Mouse (Mus musculus) v-Abl transformed pro-B cells (cell line): ENCODE measurements around the gene Plcg1.

Experiments used
- in situ Hi-C, 2 experiments: fragments of 400-800 bp; cut with MboI; formaldehyde crosslinking; loops; one replicate each; pipeline ENCODE4 v1.15.1; 2025; ENCODE audit not compliant: unreplicated experiment in 2 of 2

Plcg1 gene

GRCm38 (mm10) chr2:160731117-160731838, at the start of gene Plcg1:
TSS of gene Plcg1 (plus strand) at chr2:160731300.
- in situ Hi-C loops, result no loop called here

DNA sequence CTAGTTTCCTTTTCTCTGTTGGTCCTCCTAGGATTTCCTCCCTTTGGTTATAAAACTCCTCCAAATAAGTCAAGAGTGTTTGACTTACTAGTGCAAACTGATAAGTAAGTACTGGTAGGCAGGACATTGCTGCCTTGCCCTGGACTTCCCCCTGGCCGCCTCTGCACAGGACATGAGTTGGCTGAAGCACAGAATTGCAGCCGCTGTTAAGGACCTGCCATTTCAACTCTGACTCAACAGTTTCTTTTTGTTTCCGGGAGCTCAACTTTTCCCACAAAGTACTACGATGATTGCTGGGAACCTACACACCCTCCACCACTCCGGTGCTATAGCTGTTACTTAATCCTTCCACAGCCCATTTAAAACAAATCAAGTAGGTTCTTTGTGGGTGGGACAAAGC, 30.8 kb upstream of the Plcg1 start:
- in situ Hi-C loops, result loop anchor here in 1 of 2 experiments (25.0 kb wide), 1 partner anchor 1838 kb away; no protein-coding TSS in a partner anchor

- in situ Hi-C loops, result loop anchor here in 1 of 2 experiments (25.0 kb wide), 1 partner anchor 1839 kb away; no protein-coding TSS in a partner anchor
These were observed 29.5 kb upstream of the Plcg1 start for GRCm38 (mm10) chr2:160701603-160702002.

DNA sequence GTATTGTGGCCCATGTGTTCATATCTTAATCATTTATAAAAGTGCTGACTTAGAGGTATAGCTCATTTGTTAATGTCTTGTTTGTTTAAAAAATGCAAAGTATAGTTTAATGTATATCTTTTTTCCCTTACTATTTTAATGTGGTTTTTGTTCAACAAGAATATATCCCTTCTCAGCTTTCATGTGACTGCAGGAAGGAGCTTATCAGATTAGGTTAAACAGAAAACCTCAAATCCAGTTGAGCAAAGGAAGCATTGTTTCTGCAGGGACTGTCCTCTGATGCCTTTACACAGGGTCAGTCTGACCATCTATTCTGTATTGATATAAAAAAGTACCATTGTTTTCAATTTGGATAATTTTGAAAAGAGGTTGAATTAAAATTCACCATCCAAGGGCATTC, 28.3 kb upstream of the Plcg1 start:
- in situ Hi-C loops, result loop anchor here in 1 of 2 experiments (25.0 kb wide), 1 partner anchor 1841 kb away; no protein-coding TSS in a partner anchor

DNA sequence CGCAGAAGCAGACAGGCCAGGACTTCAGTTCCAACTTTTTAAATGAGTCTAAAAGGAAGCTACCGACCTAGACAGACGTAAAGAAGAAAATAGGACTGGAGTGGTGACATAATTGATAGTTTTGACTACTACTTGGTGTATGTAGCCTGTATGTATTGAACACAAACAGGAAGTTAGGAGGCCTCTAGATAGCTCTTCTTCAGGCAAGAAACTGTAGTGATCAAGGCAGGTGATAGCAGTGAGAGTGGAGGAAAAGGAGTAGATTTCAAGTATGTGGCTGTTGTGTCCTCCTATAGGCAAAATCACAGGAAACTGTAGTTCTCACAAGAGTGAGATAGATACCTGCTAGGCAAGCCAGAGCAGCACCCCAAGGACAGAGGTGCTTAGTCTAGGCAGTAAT, 23.4 kb upstream of the Plcg1 start:
- in situ Hi-C loops, result loop anchor here in 1 of 2 experiments (25.0 kb wide), 1 partner anchor 1845 kb away; no protein-coding TSS in a partner anchor

DNA sequence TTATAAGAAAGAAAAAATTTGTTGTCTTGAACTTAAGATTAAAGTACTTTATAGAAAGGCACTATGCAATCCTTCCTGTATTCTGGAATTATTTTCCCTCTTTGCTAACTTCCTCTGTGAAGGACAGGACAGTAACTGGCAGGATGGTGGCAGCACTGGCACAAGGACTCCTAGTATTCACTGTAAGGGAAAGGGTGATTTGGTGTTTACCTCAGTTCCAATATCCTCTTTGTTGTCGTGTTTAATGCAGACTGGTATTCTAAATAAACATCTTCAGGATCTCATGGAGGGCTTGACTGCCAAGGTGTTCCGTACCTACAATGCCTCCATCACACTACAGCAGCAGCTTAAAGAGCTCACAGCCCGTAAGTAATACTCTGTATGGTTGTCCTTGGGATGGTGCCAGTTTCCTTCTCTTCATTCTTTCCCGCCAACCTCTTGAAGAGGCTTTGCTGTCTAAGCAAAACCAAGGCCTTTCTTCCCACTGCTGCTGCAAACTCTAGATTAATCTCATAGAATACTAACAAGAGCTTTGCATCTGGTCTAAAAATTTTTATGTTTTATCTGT, 15.6 kb upstream of the Plcg1 start:
- in situ Hi-C loops, result loop anchor here (5.0 to 25.0 kb wide), 5 partner anchors 77 to 1853 kb away; partner anchors contain the start of gene Lpin3 (in 1 of the 2)

DNA sequence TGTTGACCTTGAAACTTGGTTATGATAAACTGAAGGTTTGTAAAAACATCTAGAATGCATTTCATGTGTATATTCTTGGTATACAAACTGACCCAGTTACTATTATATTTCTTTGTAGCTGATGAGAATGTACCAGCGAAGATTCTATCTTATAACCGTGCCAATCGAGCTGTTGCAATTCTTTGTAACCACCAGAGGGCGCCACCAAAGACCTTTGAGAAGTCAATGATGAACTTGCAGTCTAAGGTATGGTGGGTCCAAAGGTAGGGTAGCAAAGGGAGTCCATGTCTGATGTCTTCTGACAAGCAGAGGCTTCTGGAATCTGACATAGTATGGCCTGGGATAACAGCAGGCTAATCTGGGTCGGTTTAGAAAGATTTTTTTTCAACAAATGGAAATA, 13.8 kb upstream of the Plcg1 start:
- in situ Hi-C loops, result loop anchor here (5.0 to 25.0 kb wide), 5 partner anchors 75 to 1855 kb away; partner anchors contain the start of gene Lpin3 (in 1 of the 2)

GRCm38 (mm10) chr2:160718811-160719210, 12.3 kb upstream of the Plcg1 start:
- in situ Hi-C loops, result loop anchor here (5.0 to 25.0 kb wide), 5 partner anchors 73 to 1857 kb away; partner anchors contain the start of gene Lpin3 (in 1 of the 2)

DNA sequence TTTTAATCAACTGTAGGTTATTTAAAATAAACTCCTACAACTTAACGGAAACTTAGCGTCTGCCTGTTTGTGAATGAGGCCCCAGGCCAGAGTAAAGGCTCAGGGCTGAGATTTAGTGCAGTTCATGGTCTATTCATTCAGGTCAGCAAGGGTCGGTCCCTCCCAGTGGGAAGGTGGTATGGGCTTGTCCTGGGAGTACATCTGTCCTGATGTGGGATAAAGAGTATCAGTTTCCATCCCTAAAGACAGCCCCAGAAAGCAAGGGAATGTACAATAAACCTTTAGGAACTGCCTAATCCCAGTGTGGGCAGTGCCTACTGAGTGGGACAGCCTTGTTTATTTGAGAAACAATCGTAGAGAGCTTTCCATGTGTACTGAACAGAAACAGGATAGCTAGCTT, 8.4 kb upstream of the Plcg1 start:
- in situ Hi-C loops, result loop anchor here (10.0 to 25.0 kb wide), 2 partner anchors 72 to 1860 kb away; no protein-coding TSS in a partner anchor

- in situ Hi-C loops, result loop anchor here (10.0 to 25.0 kb wide), 2 partner anchors 71 to 1861 kb away; no protein-coding TSS in a partner anchor
These were observed 7.3 kb upstream of the Plcg1 start for GRCm38 (mm10) chr2:160723613-160724375.

GRCm38 (mm10) chr2:160724536-160724935, 6.6 kb upstream of the Plcg1 start:
- in situ Hi-C loops, result loop anchor here (10.0 to 25.0 kb wide), 2 partner anchors 70 to 1862 kb away; no protein-coding TSS in a partner anchor

GRCm38 (mm10) chr2:160725877-160726864, 4.9 kb upstream of the Plcg1 start:
- in situ Hi-C loops, result loop anchor here in 1 of 2 experiments (10.0 kb wide), 1 partner anchor 69 kb away; no protein-coding TSS in a partner anchor

GRCm38 (mm10) chr2:160728972-160729371, 2.1 kb upstream of the Plcg1 start:
- in situ Hi-C loops, result loop anchor here in 1 of 2 experiments (10.0 kb wide), 1 partner anchor 66 kb away; no protein-coding TSS in a partner anchor

DNA sequence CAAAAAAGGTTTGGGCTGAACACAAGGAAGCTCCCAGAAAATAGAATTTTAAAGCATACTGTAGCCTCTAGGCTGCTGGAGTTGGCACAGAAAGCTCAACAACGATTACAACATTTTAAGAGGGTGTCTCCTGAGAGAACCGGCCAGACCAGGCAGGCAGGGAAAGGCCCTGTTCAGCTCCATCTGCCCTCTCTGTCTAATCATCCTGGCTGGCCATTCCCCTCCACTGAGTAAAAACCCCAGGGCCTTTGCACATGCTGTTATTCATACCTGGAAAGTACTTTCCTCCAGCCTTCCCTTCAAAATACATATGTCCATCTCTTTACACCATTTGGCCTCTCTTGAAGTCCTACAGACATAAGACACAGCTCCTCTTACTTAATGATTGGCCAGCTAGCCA, 1.7 kb upstream of the Plcg1 start:
- in situ Hi-C loops, result loop anchor here in 1 of 2 experiments (10.0 kb wide), 1 partner anchor 65 kb away; no protein-coding TSS in a partner anchor

- in situ Hi-C loops, result loop anchor here in 1 of 2 experiments (10.0 kb wide), 1 partner anchor 65 kb away; no protein-coding TSS in a partner anchor
These were observed 976 bp upstream of the Plcg1 start for GRCm38 (mm10) chr2:160729851-160730796.

DNA sequence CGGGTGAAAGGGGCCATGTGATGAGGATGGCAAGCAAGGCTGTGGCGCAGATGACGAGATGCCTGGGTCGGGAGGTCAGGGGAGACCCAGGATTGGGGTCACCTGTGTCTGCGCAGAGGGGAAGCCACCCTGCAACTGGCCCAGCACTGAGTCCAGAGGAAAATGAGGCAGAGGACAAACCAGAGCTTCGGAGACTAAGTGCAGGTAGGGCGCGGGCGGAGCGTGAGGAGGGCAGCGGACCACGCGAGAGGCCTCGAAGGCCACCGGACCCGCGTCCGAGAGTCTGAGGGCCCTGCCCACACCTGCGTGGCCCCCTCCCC, 343 bp upstream of the Plcg1 start:
- in situ Hi-C loops, result no loop called here

GRCm38 (mm10) chr2:160731839-160732261, 750 bp downstream of the Plcg1 start:
- in situ Hi-C loops, result no loop called here

DNA sequence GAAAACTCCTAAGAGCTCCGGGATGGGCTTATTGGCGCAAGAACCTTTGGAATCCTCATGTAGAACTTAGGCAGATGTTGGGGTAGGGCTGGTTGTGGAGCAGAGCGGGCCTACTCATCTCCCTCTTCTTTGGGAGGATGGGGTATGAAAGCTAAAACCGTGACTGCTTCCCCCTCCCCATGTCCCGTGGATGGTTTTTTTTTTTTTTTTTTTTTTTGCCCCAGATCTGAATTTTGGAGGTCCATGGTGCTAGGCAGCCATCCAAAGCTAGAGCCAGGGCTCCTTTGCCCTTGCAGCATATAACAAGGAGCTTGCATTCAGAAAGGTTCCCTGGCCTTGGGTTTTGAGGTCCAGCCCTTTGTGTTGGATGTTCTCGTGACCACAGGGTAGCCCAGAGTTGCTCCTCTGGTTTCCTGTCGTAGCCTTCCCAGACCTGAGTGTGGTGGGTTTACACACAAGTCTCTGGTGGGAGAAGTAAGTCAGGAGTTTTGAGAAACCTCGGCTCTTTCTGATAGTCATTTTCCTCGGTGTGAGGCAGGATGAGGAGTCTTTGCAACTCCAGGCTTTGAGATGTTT, 1.4 kb downstream of the Plcg1 start:
- in situ Hi-C loops, result no loop called here
